Mouse (Mus musculus): ENCODE results near the gene Gpr3. TPM values are rescaled to one million over a fixed set of nuclear protein-coding genes. Genes with fewer than 3 reads are reported as not detected.

The Gpr3 gene
- polyA plus RNA-seq, 1 experiment from 2014 or later: 0.23 TPM

- 0 out of 2 replicates have a peak, but pooled peaks cover 3% of the 10 kb centered on the region for H3K36me3 ChIP-seq
- H3K4me1 ChIP-seq: peaks cover 26% of the 10 kb centered on the region
- H3K9me3 ChIP-seq: no peaks in the 10 kb centered on the region
- no peaks in the 10 kb centered on the region for H3K27me3 ChIP-seq (replicated peaks)
- no peak overlapping the region for H3K4me3 ChIP-seq (replicated peaks)
- no peak overlapping the region for H3K4me2 ChIP-seq
- 65% methylated on average over 5 of the region's 5 CpGs for WGBS
- H3K27ac ChIP-seq: no peak overlapping the region
- H3K9ac ChIP-seq: no peak overlapping the region
- no peak for ATAC-seq (ENCODE audit: insufficient read depth, low FRiP score, low read depth)
These were observed 34.0 kb downstream of the Gpr3 start for GRCm38 (mm10) chr4:133178305-133178704.

GRCm38 (mm10) chr4:133176761-133177403, 35.5 kb downstream of the Gpr3 start:
- ATAC-seq (ENCODE audit: insufficient read depth, low FRiP score, low read depth): no peak
- 74% methylated on average over 18 of the region's 18 CpGs for WGBS
- H3K27ac ChIP-seq: peak overlapping the region; percentile 53; the same call in 1 of the 2 replicates
- H3K4me1 ChIP-seq: peaks cover 32% of the 10 kb centered on the region
- 0 out of 2 replicates have a peak, but pooled peaks cover 3% of the 10 kb centered on the region for H3K36me3 ChIP-seq
- no peak overlapping the region for H3K4me2 ChIP-seq
- no peaks in the 10 kb centered on the region for H3K27me3 ChIP-seq (replicated peaks)
- no peak overlapping the region for H3K9ac ChIP-seq
- H3K4me3 ChIP-seq (replicated peaks): no peak overlapping the region
- no peaks in the 10 kb centered on the region for H3K9me3 ChIP-seq

GRCm38 (mm10) chr4:133175998-133176760, 36.2 kb downstream of the Gpr3 start:
- Histone ChIP-seq H3K36me3 (0 out of 2 replicates have a peak, but pooled peaks cover 3% of the 10 kb centered on the region), H3K27ac (peak overlapping the region; percentile 53), H3K4me2 (no peak overlapping the region), H3K9me3 (no peaks in the 10 kb centered on the region), H3K4me1 (peaks cover 37% of the 10 kb centered on the region), H3K27me3 (replicated peaks) (no peaks in the 10 kb centered on the region), H3K4me3 (replicated peaks) (no peak overlapping the region), H3K9ac (no peak overlapping the region)
- WGBS: 37% methylated on average over 14 of the region's 14 CpGs
- ATAC-seq (ENCODE audit: insufficient read depth, low FRiP score, low read depth): no peak

GRCm38 (mm10) chr4:133175274-133175673, 37.1 kb downstream of the Gpr3 start:
- no peaks in the 10 kb centered on the region for H3K27me3 ChIP-seq (replicated peaks)
- no peak overlapping the region for H3K4me2 ChIP-seq
- peak overlapping the region; percentile 53; the same call in 1 of the 2 replicates for H3K27ac ChIP-seq
- no peak for ATAC-seq (ENCODE audit: insufficient read depth, low FRiP score, low read depth)
- H3K4me1 ChIP-seq: peaks cover 44% of the 10 kb centered on the region
- no peaks in the 10 kb centered on the region for H3K9me3 ChIP-seq
- 0 out of 2 replicates have a peak, but pooled peaks cover 3% of the 10 kb centered on the region for H3K36me3 ChIP-seq
- no peak overlapping the region for H3K9ac ChIP-seq
- WGBS: 58% methylated on average over 7 of the region's 7 CpGs
- H3K4me3 ChIP-seq (replicated peaks): no peak overlapping the region

GRCm38 (mm10) chr4:133174361-133174760, 38.0 kb downstream of the Gpr3 start:
- Histone ChIP-seq H3K27ac (peak overlapping the region; percentile 77), H3K36me3 (0 out of 2 replicates have a peak, but pooled peaks cover 3% of the 10 kb centered on the region), H3K4me3 (replicated peaks) (no peak overlapping the region), H3K27me3 (replicated peaks) (no peaks in the 10 kb centered on the region), H3K9ac (no peak overlapping the region), H3K4me2 (no peak overlapping the region), H3K4me1 (peaks cover 48% of the 10 kb centered on the region), H3K9me3 (no peaks in the 10 kb centered on the region)
- 29% methylated on average over 4 of the region's 4 CpGs for WGBS
- no peak for ATAC-seq (ENCODE audit: insufficient read depth, low FRiP score, low read depth)

GRCm38 (mm10) chr4:133172451-133172850, 39.9 kb downstream of the Gpr3 start:
- Histone ChIP-seq H3K36me3 (0 out of 2 replicates have a peak, but pooled peaks cover 3% of the 10 kb centered on the region), H3K4me2 (no peak overlapping the region), H3K4me1 (peaks cover 52% of the 10 kb centered on the region), H3K4me3 (replicated peaks) (no peak overlapping the region), H3K9ac (no peak overlapping the region), H3K9me3 (no peaks in the 10 kb centered on the region), H3K27ac (peak overlapping the region; percentile 26; the same call in 1 of the 2 replicates), H3K27me3 (replicated peaks) (no peaks in the 10 kb centered on the region)
- ATAC-seq (ENCODE audit: insufficient read depth, low FRiP score, low read depth): no peak
- 80% methylated on average over 4 of the region's 4 CpGs for WGBS

GRCm38 (mm10) chr4:133170616-133171015, 41.7 kb downstream of the Gpr3 start:
- ATAC-seq (ENCODE audit: insufficient read depth, low FRiP score, low read depth): no peak
- H3K27me3 ChIP-seq (replicated peaks): no peaks in the 10 kb centered on the region

GRCm38 (mm10) chr4:133170056-133170524, 42.2 kb downstream of the Gpr3 start:
- Histone ChIP-seq H3K4me1 (peaks cover 33% of the 10 kb centered on the region), H3K27ac (peak overlapping the region; percentile 57), H3K9ac (no peak overlapping the region), H3K9me3 (no peaks in the 10 kb centered on the region), H3K36me3 (0 out of 2 replicates have a peak, but pooled peaks cover 4% of the 10 kb centered on the region), H3K27me3 (replicated peaks) (no peaks in the 10 kb centered on the region), H3K4me3 (replicated peaks) (no peak overlapping the region), H3K4me2 (no peak overlapping the region)
- 52% methylated on average over 3 of the region's 3 CpGs for WGBS
- no peak for ATAC-seq (ENCODE audit: insufficient read depth, low FRiP score, low read depth)

More at GRCm38 (mm10) chr4:133170616-133171015, 41.7 kb downstream of the Gpr3 start:
- H3K4me1 ChIP-seq: peaks cover 38% of the 10 kb centered on the region
- 0 out of 2 replicates have a peak, but pooled peaks cover 4% of the 10 kb centered on the region for H3K36me3 ChIP-seq
- no peaks in the 10 kb centered on the region for H3K9me3 ChIP-seq
- H3K27ac ChIP-seq: no peak overlapping the region; the same call in 1 of the 2 replicates
- H3K4me2 ChIP-seq: no peak overlapping the region
- H3K4me3 ChIP-seq (replicated peaks): no peak overlapping the region
- no peak overlapping the region for H3K9ac ChIP-seq

GRCm38 (mm10) chr4:133169237-133170055, 42.9 kb downstream of the Gpr3 start:
- H3K4me2 ChIP-seq: no peak overlapping the region
- WGBS: 66% methylated on average over 10 of the region's 10 CpGs
- no peak overlapping the region for H3K4me3 ChIP-seq (replicated peaks)
- peak; percentile 72 for ATAC-seq (ENCODE audit: insufficient read depth, low FRiP score, low read depth)
- H3K27me3 ChIP-seq (replicated peaks): no peaks in the 10 kb centered on the region
- H3K36me3 ChIP-seq: 0 out of 2 replicates have a peak, but pooled peaks cover 4% of the 10 kb centered on the region
- H3K9me3 ChIP-seq: no peaks in the 10 kb centered on the region
- H3K9ac ChIP-seq: no peak overlapping the region
- peaks cover 31% of the 10 kb centered on the region for H3K4me1 ChIP-seq
- H3K27ac ChIP-seq: peak overlapping the region; percentile 57

- no peaks in the 10 kb centered on the region for H3K9me3 ChIP-seq
- H3K4me3 ChIP-seq (replicated peaks): no peak overlapping the region
- H3K4me2 ChIP-seq: no peak overlapping the region
- no peak for ATAC-seq (ENCODE audit: insufficient read depth, low FRiP score, low read depth)
- 0 out of 2 replicates have a peak, but pooled peaks cover 4% of the 10 kb centered on the region for H3K36me3 ChIP-seq
- H3K4me1 ChIP-seq: peaks cover 19% of the 10 kb centered on the region
- 77% methylated on average over 9 of the region's 9 CpGs for WGBS
- no peaks in the 10 kb centered on the region for H3K27me3 ChIP-seq (replicated peaks)
- H3K27ac ChIP-seq: peak overlapping the region; percentile 18; the same call in 1 of the 2 replicates
- no peak overlapping the region for H3K9ac ChIP-seq
These were observed 45.6 kb downstream of the Gpr3 start for GRCm38 (mm10) chr4:133166773-133167172.

- WGBS: 65% methylated on average over 6 of the region's 6 CpGs
- ATAC-seq (ENCODE audit: insufficient read depth, low FRiP score, low read depth): no peak
These were observed 50.1 kb downstream of the Gpr3 start for GRCm38 (mm10) chr4:133162196-133162595.

More at GRCm38 (mm10) chr4:133162196-133162595, 50.1 kb downstream of the Gpr3 start:
- H3K4me3 ChIP-seq (replicated peaks): no peak overlapping the region
- no peaks in the 10 kb centered on the region for H3K9me3 ChIP-seq
- H3K27ac ChIP-seq: no peak overlapping the region
- no peaks in the 10 kb centered on the region for H3K27me3 ChIP-seq (replicated peaks)
- H3K36me3 ChIP-seq: 0 out of 2 replicates have a peak, but pooled peaks cover 4% of the 10 kb centered on the region
- H3K4me2 ChIP-seq: no peak overlapping the region
- H3K4me1 ChIP-seq: peaks cover 6% of the 10 kb centered on the region; the same call in 1 of the 2 replicates
- H3K9ac ChIP-seq: no peak overlapping the region

Measured in stomach, embryonic 15.5 days (tissue).